Mouse (Mus musculus): ENCODE data around the gene Ccz1.

DNA sequence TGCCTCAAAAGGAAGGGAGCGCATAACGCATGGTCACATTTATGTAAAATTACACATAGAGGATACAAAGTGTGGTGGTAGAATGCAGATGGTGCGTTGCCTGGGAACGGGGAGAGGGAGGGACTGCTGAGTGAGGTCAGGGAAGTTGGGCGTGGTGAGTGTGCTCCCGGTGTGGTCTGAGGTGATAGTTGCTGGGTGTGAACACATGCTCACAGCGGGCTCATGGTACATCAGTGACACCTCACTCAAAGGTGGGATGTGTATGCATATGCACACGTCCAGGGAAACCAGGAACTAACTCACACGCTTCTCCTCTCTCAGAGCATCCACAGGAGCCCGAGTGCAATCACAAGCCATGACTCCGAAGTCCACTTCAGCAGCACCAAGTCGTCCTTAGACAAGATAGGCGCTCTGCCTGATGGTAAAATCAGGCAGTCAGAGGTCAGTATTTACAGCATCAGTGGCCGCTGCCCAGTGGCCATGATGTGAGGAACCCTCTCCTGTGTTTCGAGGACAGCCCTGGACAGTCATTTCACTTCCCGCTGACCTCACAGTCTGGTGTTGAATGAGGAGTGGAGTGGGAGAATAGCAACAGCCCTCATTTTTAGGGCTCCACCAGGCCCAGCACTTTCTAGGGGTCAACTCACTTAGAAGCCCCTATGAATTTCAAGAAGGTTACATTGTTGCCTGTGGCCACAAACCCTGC is 37.8 kb downstream of the Ccz1 start:
- no peak for TF ChIP-seq CTCF (IDR thresholded peaks at IDR 0.05; ENCODE audit: low read depth)
- TF ChIP-seq EP300 (optimal IDR thresholded peaks at IDR 0.05) = no peak

Data from stomach, postnatal 0 days (tissue).